Comparison of ENCODE assay signal across 9 mouse cellular contexts in genomic region chr11:67379703-67380510, GRCm38 (mm10). TPM values are rescaled to one million over a fixed set of nuclear protein-coding genes. Genes with fewer than 3 reads are reported as not detected.
DNase-seq lines count a peak whose midpoint lies in the region.
"Had no signal": no experiment of that assay in that cellular context is flagged by ENCODE, and none has a peak within 500 bp of the region (broad histone marks: within the 10 kb centered on the region; RNA-seq: fewer than 3 reads in every experiment).

No protein-coding gene starts in this region.

- peak; percentile 8 to 17 for DNase-seq in adrenal gland, postnatal 36 days
- no peak for DNase-seq in adrenal gland, adult 8-10 months
- peak; percentile 17 for DNase-seq in adipocyte (ENCODE audit: low spot score)
- DNase-seq in kidney, adult 8-10 months = peak; percentile 5 to 10
- DNase-seq in lung, postnatal 36 days = peak; percentile 76
- DNase-seq in layer of hippocampus, adult 11-12 months (ENCODE audit: low spot score) = no peak
- DNase-seq in cerebellum, adult 18-20 months = no peak
- no peak for DNase-seq in right cerebral cortex, adult 18-20 months
- DNase-seq: B cell, adult 2 months had no signal

RNA-seq across cellular contexts. Expression of gene Myh13, which starts 58.4 kb away (rescaled TPM):
- not detected for total RNA-seq in adrenal gland, postnatal 36 days (2021)
- total RNA-seq in adrenal gland, adult 8-10 months (2022) = under 1 TPM in 1 of 4 experiments, not detected in 3; 0.03 TPM

Comparison
In these comparisons a context has a peak if more than half of its experiments do, and no peak if none do; other contexts are left out.
1. DNase-seq: peak in adrenal gland, postnatal 36 days (2 of 2), adipocyte (single experiment), kidney, adult 8-10 months (2 of 2) and lung, postnatal 36 days (single experiment); none in adrenal gland, adult 8-10 months (single experiment), layer of hippocampus, adult 11-12 months (single experiment), cerebellum, adult 18-20 months (0 of 2) and right cerebral cortex, adult 18-20 months (single experiment).